22 mouse cellular contexts compared by ENCODE assay signal in the genomic region with DNA sequence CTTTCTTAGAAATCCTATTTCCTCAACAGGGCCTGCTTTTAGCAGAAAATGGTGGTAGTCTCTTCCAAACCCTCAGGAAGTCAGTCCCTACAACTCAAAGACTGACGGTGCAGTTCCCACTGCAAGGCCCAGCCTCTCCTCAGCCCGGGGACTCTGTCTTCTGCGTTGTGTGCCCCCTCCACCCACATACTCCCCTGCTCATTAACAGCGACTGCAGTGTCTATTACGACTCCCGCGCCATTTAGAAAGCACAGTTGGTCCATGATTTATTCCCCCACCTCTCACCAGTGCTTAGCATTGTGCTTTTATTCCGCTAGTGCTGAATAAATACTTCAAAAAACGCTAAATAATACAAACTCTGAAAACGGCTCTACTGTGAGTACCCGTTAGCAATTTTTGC.
"Had no signal": no experiment of that assay in that cellular context is flagged by ENCODE, and none has a peak within 500 bp of the region (broad histone marks: within the 10 kb centered on the region; RNA-seq: fewer than 3 reads in every experiment).

No protein-coding gene starts in this region.

- H3K36me3 ChIP-seq: limb, embryonic 12.5 days; limb, embryonic 15.5 days; midbrain, embryonic 15.5 days; neural tube, embryonic 13.5 days; stomach, embryonic 15.5 days had no signal

- H3K4me2 ChIP-seq: limb, embryonic 12.5 days; limb, embryonic 15.5 days; liver, embryonic 11.5 days; lung, embryonic 14.5 days; midbrain, embryonic 11.5 days; midbrain, embryonic 15.5 days; neural tube, embryonic 13.5 days; stomach, embryonic 15.5 days had no signal

- H3K9ac ChIP-seq: limb, embryonic 12.5 days; limb, embryonic 15.5 days; liver, embryonic 14.5 days; liver, postnatal 0 days; lung, embryonic 14.5 days; midbrain, embryonic 15.5 days; neural tube, embryonic 13.5 days; stomach, embryonic 15.5 days had no signal

- H3K9me3 ChIP-seq: limb, embryonic 15.5 days; midbrain, embryonic 15.5 days; neural tube, embryonic 13.5 days; stomach, embryonic 15.5 days had no signal

- H3K4me3 ChIP-seq: limb, embryonic 12.5 days; limb, embryonic 15.5 days; midbrain, embryonic 15.5 days; myocyte; neural tube, embryonic 13.5 days; stomach, embryonic 15.5 days had no signal

- ATAC-seq: liver, postnatal 0 days; lung, postnatal 0 days; midbrain, embryonic 15.5 days had no signal

- DNase-seq: kidney, adult 11 months; kidney, adult 8-10 months; kidney, postnatal 25 days; left cerebral cortex, postnatal 4 days; liver, postnatal 0 days; lung, embryonic 14.5 days; right cerebral cortex, adult 18-20 months; right cerebral cortex, postnatal 14 days; right cerebral cortex, postnatal 4 days; thymus, adult 18-20 months; thymus, postnatal 36 days had no signal

- H3K27ac ChIP-seq: limb, embryonic 12.5 days; limb, embryonic 15.5 days; liver, embryonic 14.5 days; macrophage; midbrain, embryonic 15.5 days; neural tube, embryonic 13.5 days; stomach, embryonic 15.5 days had no signal

- H3K27me3 ChIP-seq: limb, embryonic 12.5 days; limb, embryonic 15.5 days; stomach, embryonic 15.5 days had no signal
